Mouse (Mus musculus) cerebellum, adult 9-11 months (tissue): ENCODE measurements around the gene Tlr7.

ENCODE experiments used
- DNase-seq: peaks from one replicate; pipeline ENCODE4 v3.0.0; 2022

Gene Tlr7

GRCm38 (mm10) chrX:167276551-167276950 lies 53.8 kb downstream of the Tlr7 start:
- DNase-seq, result no peak

DNA sequence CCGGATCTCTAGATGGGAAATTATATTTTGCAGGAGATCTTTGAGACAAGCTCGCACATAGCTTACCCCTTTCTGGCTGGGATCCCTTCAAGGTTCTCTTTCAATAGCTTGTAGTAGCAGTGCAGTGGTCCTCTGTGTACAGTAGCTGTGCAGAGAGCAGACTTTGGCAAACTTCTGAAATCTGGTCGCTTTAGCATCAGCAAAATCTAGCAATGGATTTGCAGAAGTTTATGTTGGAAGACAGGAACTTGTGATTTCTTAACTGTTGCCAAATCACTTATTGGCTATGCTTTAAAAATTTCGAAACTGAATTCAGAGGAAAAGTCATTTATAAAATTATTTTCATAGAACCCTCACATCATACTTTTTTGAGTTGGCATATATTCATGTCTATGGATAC lies 66.3 kb downstream of the Tlr7 start, which contains the start of gene Tlr8:
Tlr8 (minus strand) TSS at position 244 of the 400 bp plus-strand sequence.
- DNase-seq, result no peak

DNA sequence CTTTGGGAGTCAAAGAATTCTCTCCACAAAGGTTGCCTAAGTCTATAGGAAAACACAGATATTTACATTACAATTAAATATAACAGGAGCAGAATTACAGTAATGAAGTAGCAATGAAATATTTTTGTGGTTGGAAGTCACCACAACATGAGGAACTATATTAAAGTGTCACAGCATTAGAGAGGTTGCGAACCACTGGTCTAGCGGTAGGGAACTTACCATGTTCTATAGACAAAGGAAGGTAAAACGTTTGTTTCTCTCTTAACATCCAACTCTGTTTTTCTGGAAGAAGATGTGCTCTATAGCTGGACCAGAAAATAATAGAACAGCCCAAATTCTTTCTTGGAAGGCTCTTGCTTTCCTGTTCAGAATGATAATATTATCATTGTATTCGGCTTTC lies 66.8 kb downstream of the Tlr7 start:
- DNase-seq, result no peak
